Mouse (Mus musculus) mouse embryonic stem cell (cell line): ENCODE measurements around the gene Copz1.

Source experiments
- in situ Hi-C, 2 experiments: fragments of 300-500 bp; cut with MboI; formaldehyde crosslinking; loops; 1 replicate in 1 of 2; 3 replicates in 1 of 2; pipeline ENCODE4 v1.14.3; 2019 to 2020; ENCODE audit warnings: low sequenced_read_pairs in 2 of 2, low pct_unique_long_range_greater_than_20kb in 1 of 2, mixed read lengths in 1 of 2; ENCODE audit not compliant: unreplicated experiment in 1 of 2

The Copz1 gene

GRCm38 (mm10) chr15:103318201-103318816 is 45.8 kb downstream of the Copz1 start:
- in situ Hi-C loops = loop anchor here in 1 of 2 experiments (25.0 kb wide), 1 partner anchor 306 kb away; the partner anchor contains the start of gene Hoxc4

- in situ Hi-C loops = loop anchor here in 1 of 2 experiments (25.0 kb wide), 1 partner anchor 309 kb away; the partner anchor contains the start of gene Hoxc4
These were observed 48.6 kb downstream of the Copz1 start for GRCm38 (mm10) chr15:103321076-103321475.

- in situ Hi-C loops = loop anchor here in 1 of 2 experiments (25.0 kb wide), 1 partner anchor 310 kb away; the partner anchor contains the start of gene Hoxc4
These were observed 49.9 kb downstream of the Copz1 start for GRCm38 (mm10) chr15:103322396-103322795.

- in situ Hi-C loops = loop anchor here in 1 of 2 experiments (25.0 kb wide), 1 partner anchor 311 kb away; the partner anchor contains the start of gene Hoxc4
These were observed 50.5 kb downstream of the Copz1 start for GRCm38 (mm10) chr15:103323070-103323454.

GRCm38 (mm10) chr15:103323455-103324247 is 51.1 kb downstream of the Copz1 start:
- in situ Hi-C loops = loop anchor here in 1 of 2 experiments (25.0 kb wide), 1 partner anchor 311 kb away; the partner anchor contains the start of gene Hoxc4

- in situ Hi-C loops = no loop called here
These were observed 60.6 kb downstream of the Copz1 start for GRCm38 (mm10) chr15:103333081-103333615.

GRCm38 (mm10) chr15:103333738-103334137 is 61.2 kb downstream of the Copz1 start:
- in situ Hi-C loops = no loop called here

- in situ Hi-C loops = no loop called here
These were observed 61.7 kb downstream of the Copz1 start for GRCm38 (mm10) chr15:103334194-103334593.

- in situ Hi-C loops = no loop called here
These were observed 62.5 kb downstream of the Copz1 start for GRCm38 (mm10) chr15:103335040-103335439.

GRCm38 (mm10) chr15:103335488-103336235 is 63.1 kb downstream of the Copz1 start:
- in situ Hi-C loops = no loop called here

- in situ Hi-C loops = no loop called here
These were observed 64.6 kb downstream of the Copz1 start for GRCm38 (mm10) chr15:103336996-103337667.

- in situ Hi-C loops = no loop called here
These were observed 66.3 kb downstream of the Copz1 start for GRCm38 (mm10) chr15:103338829-103339165.

GRCm38 (mm10) chr15:103339166-103339960 is 66.8 kb downstream of the Copz1 start:
- in situ Hi-C loops = no loop called here

GRCm38 (mm10) chr15:103339961-103340337 is 67.4 kb downstream of the Copz1 start, which contains the start of gene Zfp385a:
Gene Zfp385a (minus strand): TSS chr15:103340093.
- in situ Hi-C loops = no loop called here

GRCm38 (mm10) chr15:103340786-103341185 is 68.3 kb downstream of the Copz1 start:
- in situ Hi-C loops = no loop called here

- in situ Hi-C loops = no loop called here
These were observed 69.0 kb downstream of the Copz1 start for GRCm38 (mm10) chr15:103341547-103341946.

GRCm38 (mm10) chr15:103342415-103342814 is 69.9 kb downstream of the Copz1 start:
- in situ Hi-C loops = no loop called here
